ENCODE assay signal across 8 mouse cellular contexts in the genomic region with DNA sequence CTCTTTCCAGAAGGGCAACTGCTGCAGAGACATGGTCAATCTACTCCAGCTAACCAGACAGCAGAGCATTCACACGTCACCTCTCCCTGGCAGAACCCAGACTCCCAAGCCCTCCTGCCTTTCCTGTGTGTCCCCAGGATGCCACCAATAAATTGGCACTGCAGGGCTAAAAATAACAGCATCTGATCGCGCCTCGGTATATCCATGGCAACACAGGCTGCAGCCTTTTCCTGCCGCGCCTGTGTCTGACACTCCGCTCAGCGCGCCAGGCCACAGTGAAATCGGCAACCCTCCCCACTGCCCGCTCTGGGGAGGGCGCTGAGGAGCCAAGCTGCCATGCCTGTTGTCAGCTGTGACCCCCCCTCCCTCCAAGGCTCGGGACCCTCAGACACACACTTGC.
DNase-seq lines count a peak whose midpoint lies in the region; ATAC-seq lines count a peak whose summit lies in the region.

No protein-coding gene starts in this region.

- ATAC-seq in forebrain, embryonic 11.5 days (replicated peaks; ENCODE audit: low FRiP score) = peak; percentile 61; the same call in 1 of the 2 replicates
- peak; percentile 34; the same call in 1 of the 2 replicates for ATAC-seq in embryonic facial prominence, embryonic 14.5 days (ENCODE audit: low read depth)
- peak; percentile 47 for ATAC-seq in megakaryocyte progenitor cell, adult 5-6 weeks (replicated peaks; ENCODE audit: poor library complexity)
- ATAC-seq in activated CD4-positive, CD25-positive, alpha-beta regulatory T cell, adult 4 months = no peak

- peak; percentile 68 for DNase-seq in forebrain, embryonic 11.5 days (ENCODE audit: low spot score)
- DNase-seq in forebrain, embryonic 10.5 days (ENCODE audit: extremely low spot score, low spot score) = no peak
- peak; percentile 30 for DNase-seq in MN1 (ENCODE audit: low spot score)
- DNase-seq in embryonic facial prominence, embryonic 14.5 days (ENCODE audit: low spot score) = peak; percentile 33
- peak; percentile 20 to 41 for DNase-seq in kidney, postnatal 36 days
- DNase-seq in thymus, postnatal 10 days (ENCODE audit: low spot score in 2 of 2) = no peak

- no peak overlapping the region for H3K9ac ChIP-seq in forebrain, embryonic 11.5 days (ENCODE audit: low read length)
- H3K9ac ChIP-seq in embryonic facial prominence, embryonic 14.5 days (ENCODE audit: low read depth, low read length) = no peak overlapping the region

- 44% methylated on average over 13 of the region's 13 CpGs for WGBS in forebrain, embryonic 11.5 days
- 54% methylated on average over 13 of the region's 13 CpGs for WGBS in forebrain, embryonic 10.5 days
- WGBS in embryonic facial prominence, embryonic 14.5 days = 33% methylated on average over 13 of the region's 13 CpGs

- H3K4me2 ChIP-seq in forebrain, embryonic 11.5 days (ENCODE audit: low read depth, low read length, severe bottlenecking) = 0 out of 2 replicates have a peak overlapping the region, but pooled peaks have one; percentile 19
- H3K4me2 ChIP-seq in embryonic facial prominence, embryonic 14.5 days (ENCODE audit: low read depth, low read length) = peak overlapping the region; percentile 21; the same call in 1 of the 2 replicates

- H3K4me1 ChIP-seq in forebrain, embryonic 11.5 days (replicated peaks; ENCODE audit: control insufficient read depth, insufficient read depth, low read length) = no peaks in the 10 kb centered on the region
- peaks cover 13% of the 10 kb centered on the region for H3K4me1 ChIP-seq in forebrain, embryonic 10.5 days
- H3K4me1 ChIP-seq in embryonic facial prominence, embryonic 14.5 days (ENCODE audit: control insufficient read depth, insufficient read depth, low read length) = no peaks in the 10 kb centered on the region; the same call in 1 of the 2 replicates

- no peaks in the 10 kb centered on the region for H3K27me3 ChIP-seq in forebrain, embryonic 11.5 days (ENCODE audit: control insufficient read depth, insufficient read depth, low read length)
- peaks cover 35% of the 10 kb centered on the region for H3K27me3 ChIP-seq in forebrain, embryonic 10.5 days (ENCODE audit: poor library complexity, severe bottlenecking)
- H3K27me3 ChIP-seq in embryonic facial prominence, embryonic 14.5 days (replicated peaks; ENCODE audit: control insufficient read depth, insufficient read depth, low read length) = 0 out of 2 replicates have a peak, but pooled peaks cover 5% of the 10 kb centered on the region

- H3K9me3 ChIP-seq in forebrain, embryonic 11.5 days (ENCODE audit: control insufficient read depth, low read length) = no peaks in the 10 kb centered on the region
- no peaks in the 10 kb centered on the region for H3K9me3 ChIP-seq in forebrain, embryonic 10.5 days
- no peaks in the 10 kb centered on the region for H3K9me3 ChIP-seq in embryonic facial prominence, embryonic 14.5 days (ENCODE audit: control insufficient read depth, low read length)

- no peaks in the 10 kb centered on the region for H3K36me3 ChIP-seq in forebrain, embryonic 11.5 days (ENCODE audit: control insufficient read depth, insufficient read depth, low read length)
- H3K36me3 ChIP-seq in forebrain, embryonic 10.5 days (replicated peaks) = no peaks in the 10 kb centered on the region
- no peaks in the 10 kb centered on the region for H3K36me3 ChIP-seq in embryonic facial prominence, embryonic 14.5 days (ENCODE audit: control insufficient read depth, insufficient read depth, low read length)

- H3K27ac ChIP-seq in forebrain, embryonic 11.5 days (ENCODE audit: low read depth, low read length) = no peak overlapping the region
- H3K27ac ChIP-seq in forebrain, embryonic 10.5 days = no peak overlapping the region
- no peak overlapping the region for H3K27ac ChIP-seq in embryonic facial prominence, embryonic 14.5 days (replicated peaks; ENCODE audit: low read depth, low read length)

- H3K4me3 ChIP-seq in forebrain, embryonic 11.5 days (ENCODE audit: low read depth, low read length) = no peak overlapping the region
- H3K4me3 ChIP-seq in forebrain, embryonic 10.5 days = no peak overlapping the region
- H3K4me3 ChIP-seq in embryonic facial prominence, embryonic 14.5 days (ENCODE audit: low read depth, low read length) = no peak overlapping the region

Comparison
In these comparisons a context has a peak if more than half of its experiments do, and no peak if none do; other contexts are left out.
1. DNase-seq: peak in forebrain, embryonic 11.5 days (single experiment), MN1 (single experiment), embryonic facial prominence, embryonic 14.5 days (single experiment) and kidney, postnatal 36 days (2 of 2); none in forebrain, embryonic 10.5 days (single experiment) and thymus, postnatal 10 days (0 of 2).